Mouse (Mus musculus) liver, embryonic 16.5 days (tissue): Measurements from ENCODE around the gene Heatr6. TPM values are rescaled to one million over a fixed set of nuclear protein-coding genes. Genes with fewer than 3 reads are reported as not detected.

ENCODE experiments used
- ATAC-seq: fragments of 200-750 bp; cut with Nextera tagmentation; 2 replicates; pipeline ENCODE4 v1.8.0; 2017; ENCODE audit warnings: low read depth, mild to moderate bottlenecking, moderate number of reproducible peaks, moderate library complexity
- H3K27ac ChIP-seq: fragments of 300-500 bp; sonication (generic); 2 replicates; pipeline ENCODE4 v1.5.1; 2014; ENCODE audit warnings: mild to moderate bottlenecking, low read length
- H3K27me3 ChIP-seq: fragments of 300-500 bp; sonication (generic); 2 replicates; pipeline ENCODE4 v1.6.1; 2014; ENCODE audit warnings: low read depth, low read length, mixed read lengths; ENCODE audit not compliant: control insufficient read depth, insufficient read depth
- H3K36me3 ChIP-seq: fragments of 300-500 bp; sonication (generic); 2 replicates; pipeline ENCODE4 v1.6.1; 2014; ENCODE audit warnings: mild to moderate bottlenecking; ENCODE audit not compliant: control insufficient read depth, insufficient read depth
- H3K4me1 ChIP-seq: fragments of 300-500 bp; sonication (generic); 2 replicates; pipeline ENCODE4 v1.6.1; 2014; ENCODE audit warnings: low read depth, low read length, mixed read lengths; ENCODE audit not compliant: control insufficient read depth
- H3K4me2 ChIP-seq: fragments of 300-500 bp; sonication (generic); 2 replicates; pipeline ENCODE4 v1.6.1; 2014; ENCODE audit warnings: low read depth, low read length, mixed read lengths
- H3K4me3 ChIP-seq: fragments of 300-500 bp; sonication (generic); 2 replicates; pipeline ENCODE4 v1.5.1; 2014; ENCODE audit warnings: low read depth, mild to moderate bottlenecking, low read length
- H3K9ac ChIP-seq: fragments of 300-500 bp; sonication (generic); 2 replicates; pipeline ENCODE4 v1.6.1; 2014; ENCODE audit warnings: low read depth, low read length
- H3K9me3 ChIP-seq: fragments of 300-500 bp; sonication (generic); replicated peaks from 2 replicates; pipeline ENCODE4 v1.6.1; 2016; ENCODE audit warnings: low read length; ENCODE audit not compliant: control insufficient read depth
- WGBS: fragments of 180-500 bp; shearing (Covaris S2); extraction: QIAGEN DNeasy Blood & Tissue Kit; methylation state at CpG from one replicate; pipeline ENCODE4 v1.1.7; 2014; ENCODE audit not compliant: insufficient replicate concordance; 5-methylcytosine and 5-hydroxymethylcytosine counted together
- polyA plus RNA-seq: library from polyadenylated mRNA; unstranded; fragments of >200 nt; fragmentation: Nextera tagmentation; extraction: Ambion mirVana; gene quantifications from 2 replicates; pipeline ENCODE4 v1.2.1, GENCODE M21; 2015

Gene Heatr6
- polyA plus RNA-seq, 1 experiment from 2014 or later, result 7.2 TPM

DNA sequence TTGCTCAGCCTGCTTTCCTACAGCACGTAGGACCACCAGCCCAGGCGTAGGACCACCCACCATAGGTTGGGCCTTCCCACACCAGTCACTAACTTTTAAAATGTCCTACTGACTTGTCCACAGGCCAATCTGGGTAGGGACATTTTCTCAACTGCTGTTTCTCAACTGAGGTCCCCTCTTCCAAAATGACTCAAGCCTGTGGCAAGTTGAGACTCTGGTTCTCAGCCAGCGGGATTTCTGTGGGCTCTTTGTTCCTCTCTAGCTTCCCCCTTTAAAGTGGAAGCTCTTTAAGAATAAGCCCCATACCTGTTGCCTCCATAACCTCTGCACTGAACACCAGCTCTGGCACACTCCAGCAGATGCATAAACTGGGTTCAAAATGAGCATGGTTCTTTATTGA is 10.0 kb upstream of the Heatr6 start:
- H3K36me3 ChIP-seq, result no peaks in the 10 kb centered on the region
- no peaks in the 10 kb centered on the region for H3K27me3 ChIP-seq
- 46% methylated on average over 3 of the region's 3 CpGs for WGBS
- H3K9ac ChIP-seq, result no peak overlapping the region
- no peak for ATAC-seq
- H3K4me1 ChIP-seq, result peaks cover 5% of the 10 kb centered on the region
- H3K4me2 ChIP-seq, result no peak overlapping the region
- H3K9me3 ChIP-seq, result no peaks in the 10 kb centered on the region
- no peak overlapping the region for H3K4me3 ChIP-seq
- H3K27ac ChIP-seq, result peak overlapping the region; percentile 19; the same call in 1 of the 2 replicates

DNA sequence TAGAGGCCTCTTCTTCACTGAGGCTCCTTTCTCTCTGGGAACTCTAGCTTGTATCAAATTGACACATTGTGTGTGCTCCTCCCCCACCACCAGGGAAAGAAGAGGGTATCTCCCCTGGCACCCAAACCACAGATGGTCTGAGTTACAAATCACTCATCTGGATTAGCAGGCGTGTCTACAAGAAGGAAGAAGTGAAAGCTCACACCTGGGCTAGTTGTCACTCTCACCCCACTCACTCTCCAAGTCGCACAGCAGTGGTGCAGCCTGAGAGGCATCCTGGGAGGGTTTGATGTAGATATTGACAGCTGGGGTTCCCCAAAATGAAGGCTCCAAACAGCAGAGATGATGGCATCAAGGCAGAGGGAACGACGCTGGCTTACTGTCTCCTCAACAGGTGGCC is 7.3 kb upstream of the Heatr6 start:
- no peaks in the 10 kb centered on the region for H3K36me3 ChIP-seq
- no peak overlapping the region; the same call in 1 of the 2 replicates for H3K27ac ChIP-seq
- no peak for ATAC-seq
- no peaks in the 10 kb centered on the region for H3K27me3 ChIP-seq
- H3K9me3 ChIP-seq, result no peaks in the 10 kb centered on the region
- WGBS, result 55% methylated on average over 4 of the region's 4 CpGs
- H3K4me1 ChIP-seq, result peaks cover 5% of the 10 kb centered on the region
- H3K4me3 ChIP-seq, result no peak overlapping the region
- no peak overlapping the region for H3K4me2 ChIP-seq
- no peak overlapping the region for H3K9ac ChIP-seq

DNA sequence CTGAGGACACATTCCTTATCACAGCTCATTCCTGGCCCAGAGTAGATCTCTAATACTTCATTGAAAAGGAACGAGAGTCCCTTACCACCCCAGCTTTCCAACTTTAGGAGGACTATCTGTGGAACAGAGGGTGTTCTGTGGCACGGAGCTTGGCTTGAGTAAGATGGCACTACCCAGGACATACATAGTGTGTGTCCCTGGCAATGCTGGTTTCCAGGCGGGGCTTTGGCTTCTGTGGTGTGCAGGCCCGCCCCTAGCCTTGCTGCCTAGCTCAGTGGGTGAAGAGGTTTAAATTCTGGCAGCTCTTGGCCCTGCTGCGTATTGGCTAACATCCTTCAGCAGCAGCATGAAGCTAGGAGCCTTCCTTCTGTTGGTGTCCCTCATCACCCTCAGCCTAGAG is 6.8 kb upstream of the Heatr6 start, which contains the start of gene Wfdc21:
Gene Wfdc21, plus strand, starts transcription at position 260 of the 400 bp plus-strand sequence.
- H3K4me3 ChIP-seq, result no peak within 1 kb of the TSS; the same call in 1 of the 2 replicates
- H3K27ac ChIP-seq, result peak within 1 kb of the TSS; percentile 52; the same call in 1 of the 2 replicates

DNA sequence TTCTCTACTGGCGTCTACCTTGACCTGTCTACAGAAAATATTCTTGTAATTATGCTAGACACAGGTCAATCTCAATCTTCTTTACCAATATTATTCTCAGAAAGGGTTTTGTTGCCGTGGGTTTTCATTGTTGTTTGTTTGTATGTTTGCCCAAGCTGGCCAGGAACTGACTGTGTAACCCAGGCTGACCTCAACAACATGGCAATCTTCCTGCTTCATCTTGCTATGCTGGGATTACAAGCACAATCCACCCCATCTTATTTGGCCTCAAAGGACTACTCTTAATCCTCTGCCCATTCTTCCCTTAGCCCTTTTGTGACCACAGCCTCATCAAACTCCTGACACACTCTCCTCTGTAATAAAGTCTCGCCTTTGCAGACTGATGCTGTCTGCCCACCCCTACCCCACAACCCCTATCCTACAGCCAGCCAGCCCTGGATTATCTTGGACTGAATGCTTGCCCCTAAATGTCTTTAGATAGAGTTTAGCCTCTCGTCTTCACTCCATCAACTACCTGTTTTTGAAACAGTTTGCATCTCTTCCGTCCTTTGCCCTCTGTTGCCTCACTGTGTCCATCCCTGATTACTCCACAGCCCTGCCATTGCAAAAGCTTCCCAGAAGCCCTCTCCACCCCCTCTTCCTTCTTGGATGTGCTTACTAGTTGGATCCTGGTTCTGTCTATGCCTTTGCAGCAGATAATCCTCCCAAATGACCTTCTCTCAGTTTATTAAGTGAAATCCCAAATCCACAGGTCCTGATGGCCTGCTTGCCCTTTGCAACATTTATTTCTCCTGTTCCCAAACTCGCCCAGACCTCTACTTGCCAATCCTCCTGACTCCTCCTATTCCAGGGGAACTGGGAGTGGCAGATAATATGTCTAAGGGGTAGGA is 5.9 kb upstream of the Heatr6 start:
- 33% methylated on average over 6 of the region's 6 CpGs for WGBS
- Histone ChIP-seq H3K27me3 (no peaks in the 10 kb centered on the region), H3K4me2 (no peak overlapping the region), H3K27ac (peak overlapping the region; percentile 52; the same call in 1 of the 2 replicates), H3K36me3 (no peaks in the 10 kb centered on the region), H3K4me3 (no peak overlapping the region; the same call in 1 of the 2 replicates), H3K4me1 (peaks cover 4% of the 10 kb centered on the region), H3K9me3 (no peaks in the 10 kb centered on the region; the same call in 1 of the 2 replicates), H3K9ac (no peak overlapping the region; the same call in 1 of the 2 replicates)
- ATAC-seq, result peak; percentile 65

More for the DNA sequence above, 6.8 kb upstream of the Heatr6 start, which contains the start of gene Wfdc21:
- Histone ChIP-seq H3K4me2 (no peak within 1 kb of the TSS), H3K4me1 (peaks cover 5% of the 10 kb centered on the region), H3K27me3 (no peaks in the 10 kb centered on the region), H3K36me3 (no peaks in the 10 kb centered on the region), H3K9ac (no peak within 1 kb of the TSS), H3K9me3 (no peaks in the 10 kb centered on the region)
- no peak for ATAC-seq
- WGBS, result 59% methylated on average over 5 of the region's 5 CpGs

DNA sequence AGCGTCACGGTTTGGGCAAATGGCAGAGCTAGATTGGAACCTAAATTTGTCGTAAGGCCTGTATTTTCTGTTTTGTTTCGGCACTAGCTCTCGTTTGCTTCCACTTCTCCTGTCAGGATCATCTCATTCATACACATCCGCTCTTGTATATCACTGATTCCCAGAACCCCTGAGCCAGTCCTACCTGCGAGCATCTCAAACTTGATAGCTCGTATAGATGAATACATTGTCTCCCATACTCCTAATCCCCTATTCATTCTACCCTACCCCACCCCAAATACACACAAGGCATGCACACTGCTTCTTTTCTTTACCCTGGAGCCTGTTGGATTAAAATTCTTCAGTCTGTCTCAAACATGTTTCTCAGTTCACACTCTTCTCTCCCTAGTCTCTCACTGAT is 731 bp downstream of the Heatr6 start:
- WGBS, result 5% methylated on average over 8 of the region's 8 CpGs
- H3K4me2 ChIP-seq, result peak overlapping the region; percentile 77
- no peak for ATAC-seq
- peak overlapping the region; percentile 85 for H3K4me3 ChIP-seq
- H3K4me1 ChIP-seq, result peaks cover 10% of the 10 kb centered on the region
- H3K36me3 ChIP-seq, result peaks cover 9% of the 10 kb centered on the region
- peak overlapping the region; percentile 44 for H3K27ac ChIP-seq
- H3K27me3 ChIP-seq, result no peaks in the 10 kb centered on the region
- H3K9ac ChIP-seq, result peak overlapping the region; percentile 77
- H3K9me3 ChIP-seq, result no peaks in the 10 kb centered on the region; the same call in 1 of the 2 replicates

GRCm38 (mm10) chr11:83767306-83767705 is 13.8 kb downstream of the Heatr6 start:
- Histone ChIP-seq H3K27ac (no peak overlapping the region), H3K9ac (no peak overlapping the region), H3K4me1 (no peaks in the 10 kb centered on the region), H3K9me3 (no peaks in the 10 kb centered on the region), H3K36me3 (peaks cover 37% of the 10 kb centered on the region), H3K4me3 (no peak overlapping the region), H3K27me3 (no peaks in the 10 kb centered on the region), H3K4me2 (no peak overlapping the region)
- 71% methylated on average over 9 of the region's 9 CpGs for WGBS
- no peak for ATAC-seq

GRCm38 (mm10) chr11:83768976-83769375 is 15.5 kb downstream of the Heatr6 start:
- ATAC-seq, result no peak

DNA sequence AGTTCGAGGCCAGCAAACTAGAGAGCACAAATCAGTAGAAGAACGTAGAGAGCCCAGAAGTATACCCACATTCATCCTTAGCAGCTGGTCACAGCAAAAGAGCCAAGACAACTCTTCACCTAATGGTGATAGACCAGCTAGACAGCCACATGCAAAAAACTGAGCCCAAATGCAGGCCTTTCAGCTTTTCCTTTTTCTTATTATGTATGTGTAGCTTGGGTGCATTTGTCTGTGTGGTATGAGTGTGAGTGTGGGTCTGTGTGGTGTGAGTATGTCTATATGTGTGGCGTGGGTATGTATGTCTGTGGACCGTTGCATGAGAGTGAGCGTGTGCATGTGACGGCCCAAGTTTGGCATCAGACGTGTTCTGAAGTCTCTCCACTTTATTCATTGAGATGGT is 17.5 kb downstream of the Heatr6 start:
- peaks cover 28% of the 10 kb centered on the region for H3K36me3 ChIP-seq
- H3K27me3 ChIP-seq, result no peaks in the 10 kb centered on the region
- ATAC-seq, result no peak
- H3K27ac ChIP-seq, result no peak overlapping the region
- H3K4me2 ChIP-seq, result no peak overlapping the region
- no peak overlapping the region for H3K4me3 ChIP-seq
- H3K9ac ChIP-seq, result no peak overlapping the region
- 80% methylated on average over 7 of the region's 7 CpGs for WGBS
- no peaks in the 10 kb centered on the region for H3K4me1 ChIP-seq
- H3K9me3 ChIP-seq, result no peaks in the 10 kb centered on the region

More at GRCm38 (mm10) chr11:83768976-83769375, 15.5 kb downstream of the Heatr6 start:
- Histone ChIP-seq H3K27me3 (no peaks in the 10 kb centered on the region), H3K9ac (no peak overlapping the region), H3K4me3 (no peak overlapping the region), H3K27ac (no peak overlapping the region), H3K9me3 (no peaks in the 10 kb centered on the region), H3K4me1 (no peaks in the 10 kb centered on the region), H3K36me3 (peaks cover 30% of the 10 kb centered on the region), H3K4me2 (no peak overlapping the region)
- WGBS, result 64% methylated on average over 4 of the region's 4 CpGs

DNA sequence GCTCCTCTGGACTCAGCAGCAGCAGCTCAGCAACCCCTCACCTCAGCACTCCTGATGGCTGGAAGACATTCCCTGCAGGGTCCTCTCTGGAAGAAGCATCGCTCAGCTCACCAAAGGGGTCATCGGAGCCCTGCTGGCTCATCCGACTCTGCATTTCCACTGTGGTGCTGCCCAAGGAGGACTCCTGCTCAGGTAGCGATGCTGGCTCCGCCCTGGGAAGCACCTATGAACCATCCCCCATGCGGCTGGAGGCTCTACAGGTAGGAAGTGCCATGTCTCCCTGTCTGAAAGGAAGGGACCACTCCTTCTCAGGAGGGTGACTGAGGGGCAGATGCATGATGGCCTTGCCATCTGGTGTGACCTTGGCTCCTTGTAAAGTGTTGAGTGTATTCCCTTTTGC is 18.8 kb downstream of the Heatr6 start:
- Histone ChIP-seq H3K27me3 (no peaks in the 10 kb centered on the region), H3K9ac (no peak overlapping the region), H3K36me3 (peaks cover 22% of the 10 kb centered on the region), H3K4me2 (no peak overlapping the region), H3K4me1 (no peaks in the 10 kb centered on the region), H3K27ac (no peak overlapping the region), H3K9me3 (no peaks in the 10 kb centered on the region), H3K4me3 (no peak overlapping the region)
- 80% methylated on average over 6 of the region's 6 CpGs for WGBS
- ATAC-seq, result no peak
